Mouse (Mus musculus) B cell, adult 62 days (primary cell): ENCODE measurements around the gene Cyp2j13. TPM values are rescaled to one million over a fixed set of nuclear protein-coding genes. Genes with fewer than 3 reads are reported as not detected.

Source experiments
- total RNA-seq: library from RNA; stranded (reverse); gene quantifications from 4 replicates; pipeline ENCODE4 v1.2.4, GENCODE M21; 2023

The Cyp2j13 gene
- total RNA-seq = not detected in 4 replicates

GRCm38 (mm10) chr4:96077261-96078125 is at the start of gene Cyp2j13:
Cyp2j13 (minus strand) TSS chr4:96077546.

Other genes starting within 250 kb of the Cyp2j13 start
- 28.1 to 35.4 TPM (median 34.7 TPM) in 4 replicates for gene Hook1, start 110.3 kb downstream of the Cyp2j13 start, total RNA-seq
- gene Cyp2j12, start 63.6 kb upstream of the Cyp2j13 start, total RNA-seq = not detected in 4 replicates
- not detected in 4 replicates for gene Cyp2j7, start 159.1 kb upstream of the Cyp2j13 start, total RNA-seq